Mouse (Mus musculus): ENCODE data around the gene Dhx57. TPM values are rescaled to one million over a fixed set of nuclear protein-coding genes. Genes with fewer than 3 reads are reported as not detected.

The Dhx57 gene
- polyA plus RNA-seq, 1 experiment = 31.5 TPM

GRCm38 (mm10) chr17:80206301-80206670 lies 84.0 kb downstream of the Dhx57 start:
- no peak for DNase-seq (ENCODE audit: extremely low spot score in 1 of 2, low spot score in 1 of 2)

GRCm38 (mm10) chr17:80205657-80206056 lies 84.6 kb downstream of the Dhx57 start:
- DNase-seq (ENCODE audit: extremely low spot score in 1 of 2, low spot score in 1 of 2) = no peak

GRCm38 (mm10) chr17:80199160-80199778 lies 91.0 kb downstream of the Dhx57 start:
- no peak for DNase-seq (ENCODE audit: extremely low spot score in 1 of 2, low spot score in 1 of 2)

GRCm38 (mm10) chr17:80193075-80193474 lies 97.2 kb downstream of the Dhx57 start:
- peak in 1 of 2 experiments; percentile 73 for DNase-seq (ENCODE audit: extremely low spot score in 1 of 2, low spot score in 1 of 2)

Other genes starting within 250 kb of the Dhx57 start
- 50.8 and 58.0 TPM in 2 replicates for gene Hnrnpll, start 228.1 kb downstream of the Dhx57 start, polyA plus RNA-seq (2012; rRNA removed)
- 2.4 and 2.6 TPM in 2 replicates for gene Galm, start 163.0 kb downstream of the Dhx57 start, polyA plus RNA-seq (2012; rRNA removed)
- 154 and 185 TPM in 2 replicates for gene Srsf7, start 83.2 kb downstream of the Dhx57 start, polyA plus RNA-seq (2012; rRNA removed)
- gene Ttc39d, start 83.0 kb downstream of the Dhx57 start, polyA plus RNA-seq (2012; rRNA removed) = 0.14 and 0.27 TPM in 2 replicates
- 6.7 and 8.4 TPM in 2 replicates for gene Gemin6, start 66.0 kb downstream of the Dhx57 start, polyA plus RNA-seq (2012; rRNA removed)
- 36.6 and 45.5 TPM in 2 replicates for gene Morn2, start 273 bp downstream of the Dhx57 start, polyA plus RNA-seq (2012; rRNA removed)
- gene Arhgef33, start 16.9 kb upstream of the Dhx57 start, polyA plus RNA-seq (2012; rRNA removed) = 2.5 and 5.3 TPM in 2 replicates
- gene Gm10190, start 83.1 kb upstream of the Dhx57 start, polyA plus RNA-seq (2012; rRNA removed) = not detected in 2 replicates
- gene Sos1, start 190.0 kb upstream of the Dhx57 start, polyA plus RNA-seq (2012; rRNA removed) = 16.3 and 16.6 TPM in 2 replicates

All from frontal cortex, adult 2 months (tissue).